Mouse (Mus musculus) testis, adult 2 months (tissue): Measurements from ENCODE around the gene Cacna1b.

Source experiments
- CTCF ChIP-seq: fragments of 200-500 bp; IDR thresholded peaks from 2 replicates; pipeline ENCODE4 v1.5.1; 2012; ENCODE audit warnings: low read depth, mild to moderate bottlenecking, inconsistent platforms, low read length, moderate library complexity; ENCODE audit not compliant: control insufficient read depth, insufficient read depth, insufficient replicate concordance
- POLR2A ChIP-seq: fragments of 200-500 bp; IDR thresholded peaks from 2 replicates; pipeline ENCODE4 v1.6.1; 2012; ENCODE audit warnings: low read depth, mild to moderate bottlenecking, inconsistent platforms, low read length, moderate library complexity; ENCODE audit not compliant: control insufficient read depth

GRCm38 (mm10) chr2:24648503-24648902 is 114.4 kb downstream of the Cacna1b start:
- no peak for TF ChIP-seq CTCF
- no peak for TF ChIP-seq POLR2A
